Mouse (Mus musculus): ENCODE measurements around the gene Hacd4. TPM values are rescaled to one million over a fixed set of nuclear protein-coding genes. Genes with fewer than 3 reads are reported as not detected.

Hacd4 gene
- polyA plus RNA-seq, 1 experiment from 2014 or later = 16.1 TPM

GRCm38 (mm10) chr4:88424563-88424962 lies 14.2 kb downstream of the Hacd4 start:
- no peaks in the 10 kb centered on the region for H3K36me3 ChIP-seq (ENCODE audit: control insufficient read depth, insufficient read depth, low read length)
- no peaks in the 10 kb centered on the region for H3K27me3 ChIP-seq (ENCODE audit: control insufficient read depth, insufficient read depth, low read length)
- H3K27ac ChIP-seq (ENCODE audit: low read length) = no peak overlapping the region
- ATAC-seq (ENCODE audit: insufficient number of reproducible peaks, insufficient read depth, low FRiP score, low read depth) = no peak
- H3K4me3 ChIP-seq (ENCODE audit: low read depth, low read length) = no peak overlapping the region
- no peaks in the 10 kb centered on the region for H3K9me3 ChIP-seq (ENCODE audit: control insufficient read depth, low read depth, low read length)
- H3K4me1 ChIP-seq (ENCODE audit: control insufficient read depth, insufficient read depth, low read length) = no peaks in the 10 kb centered on the region
- no peak overlapping the region for H3K9ac ChIP-seq (replicated peaks; ENCODE audit: low read depth, low read length)
- no peak overlapping the region for H3K4me2 ChIP-seq (replicated peaks; ENCODE audit: low read depth, low read length)

DNA sequence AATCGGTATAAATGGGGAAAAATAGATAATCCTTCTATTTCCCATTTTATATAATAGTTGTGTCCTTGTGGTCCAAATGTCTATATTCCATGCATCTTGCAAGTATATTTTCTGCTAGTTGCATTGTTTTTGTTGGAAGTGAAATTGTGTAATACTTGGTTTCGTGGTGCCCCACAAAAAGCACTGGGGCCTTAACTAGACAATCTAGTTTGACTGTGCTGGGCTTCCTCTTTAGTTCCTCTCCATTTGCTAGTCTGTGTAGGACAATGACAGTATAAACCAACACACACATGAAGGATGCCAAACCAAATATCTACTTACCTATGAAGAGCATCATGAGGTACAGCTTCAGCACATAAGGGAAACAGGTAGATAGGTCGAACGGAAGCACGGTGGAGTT lies 19.4 kb downstream of the Hacd4 start:
- H3K4me3 ChIP-seq (ENCODE audit: low read depth, low read length) = no peak overlapping the region
- no peak overlapping the region for H3K4me2 ChIP-seq (replicated peaks; ENCODE audit: low read depth, low read length)
- no peak for ATAC-seq (ENCODE audit: insufficient number of reproducible peaks, insufficient read depth, low FRiP score, low read depth)
- no peak overlapping the region for H3K27ac ChIP-seq (ENCODE audit: low read length)
- H3K27me3 ChIP-seq (ENCODE audit: control insufficient read depth, insufficient read depth, low read length) = no peaks in the 10 kb centered on the region
- H3K9ac ChIP-seq (replicated peaks; ENCODE audit: low read depth, low read length) = no peak overlapping the region
- no peaks in the 10 kb centered on the region for H3K9me3 ChIP-seq (ENCODE audit: control insufficient read depth, low read depth, low read length)
- peaks cover 4% of the 10 kb centered on the region; the same call in 1 of the 2 replicates for H3K4me1 ChIP-seq (ENCODE audit: control insufficient read depth, insufficient read depth, low read length)
- WGBS = 88% methylated on average over 5 of the region's 5 CpGs
- no peaks in the 10 kb centered on the region for H3K36me3 ChIP-seq (ENCODE audit: control insufficient read depth, insufficient read depth, low read length)

DNA sequence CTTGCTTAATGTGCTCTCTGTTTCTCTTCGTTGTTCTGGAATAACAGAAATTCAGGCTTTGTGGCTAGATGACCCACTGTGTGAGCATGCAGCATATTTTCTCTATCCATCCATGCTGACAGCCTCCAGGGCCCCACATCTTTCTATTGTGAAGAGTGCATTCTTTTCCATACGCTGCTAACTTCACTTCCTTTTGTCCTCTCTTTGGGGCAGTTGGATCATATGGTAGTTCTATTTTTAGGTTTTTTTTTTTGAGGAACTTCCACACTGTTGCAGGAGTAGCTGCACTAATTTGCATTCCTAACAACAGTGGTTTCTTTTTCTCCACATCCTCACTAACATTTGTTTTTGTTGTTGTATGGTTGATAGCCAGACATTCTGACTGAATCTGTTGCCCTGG lies 23.7 kb downstream of the Hacd4 start:
- no peak overlapping the region for H3K4me2 ChIP-seq (replicated peaks; ENCODE audit: low read depth, low read length)
- WGBS = 64% methylated on average over 2 of the region's 2 CpGs
- no peak for ATAC-seq (ENCODE audit: insufficient number of reproducible peaks, insufficient read depth, low FRiP score, low read depth)
- no peak overlapping the region for H3K27ac ChIP-seq (ENCODE audit: low read length)
- H3K9me3 ChIP-seq (ENCODE audit: control insufficient read depth, low read depth, low read length) = no peaks in the 10 kb centered on the region
- no peak overlapping the region for H3K4me3 ChIP-seq (ENCODE audit: low read depth, low read length)
- no peaks in the 10 kb centered on the region for H3K27me3 ChIP-seq (ENCODE audit: control insufficient read depth, insufficient read depth, low read length)
- peaks cover 4% of the 10 kb centered on the region; the same call in 1 of the 2 replicates for H3K4me1 ChIP-seq (ENCODE audit: control insufficient read depth, insufficient read depth, low read length)
- H3K9ac ChIP-seq (replicated peaks; ENCODE audit: low read depth, low read length) = no peak overlapping the region
- H3K36me3 ChIP-seq (ENCODE audit: control insufficient read depth, insufficient read depth, low read length) = no peaks in the 10 kb centered on the region

DNA sequence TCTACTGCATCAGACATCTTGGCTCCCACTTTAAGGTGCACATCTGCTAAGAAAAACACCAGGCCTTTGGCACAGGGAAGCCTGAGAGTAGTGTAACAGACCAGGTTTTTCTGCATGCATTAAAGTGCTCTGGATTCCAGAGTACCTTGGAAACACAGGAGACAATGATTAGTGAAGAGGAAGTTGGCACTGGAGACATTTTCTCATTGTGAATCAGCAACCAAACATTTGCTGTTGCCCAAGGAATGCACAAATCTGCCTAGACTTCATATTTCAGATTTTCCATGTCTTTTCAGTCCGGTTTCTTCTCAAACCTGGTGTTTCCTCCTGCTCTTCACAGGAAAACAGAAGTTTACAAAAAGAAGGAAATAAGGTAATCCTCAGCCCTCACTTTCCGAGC lies 26.4 kb downstream of the Hacd4 start:
- Histone ChIP-seq H3K9me3 (ENCODE audit: control insufficient read depth, low read depth, low read length) (no peaks in the 10 kb centered on the region), H3K4me3 (ENCODE audit: low read depth, low read length) (no peak overlapping the region), H3K27ac (ENCODE audit: low read length) (no peak overlapping the region), H3K4me1 (ENCODE audit: control insufficient read depth, insufficient read depth, low read length) (peaks cover 4% of the 10 kb centered on the region; the same call in 1 of the 2 replicates), H3K9ac (replicated peaks; ENCODE audit: low read depth, low read length) (no peak overlapping the region), H3K36me3 (ENCODE audit: control insufficient read depth, insufficient read depth, low read length) (no peaks in the 10 kb centered on the region), H3K4me2 (replicated peaks; ENCODE audit: low read depth, low read length) (no peak overlapping the region), H3K27me3 (ENCODE audit: control insufficient read depth, insufficient read depth, low read length) (no peaks in the 10 kb centered on the region)
- WGBS = 81% methylated on average over 2 of the region's 2 CpGs
- ATAC-seq (ENCODE audit: insufficient number of reproducible peaks, insufficient read depth, low FRiP score, low read depth) = no peak

DNA sequence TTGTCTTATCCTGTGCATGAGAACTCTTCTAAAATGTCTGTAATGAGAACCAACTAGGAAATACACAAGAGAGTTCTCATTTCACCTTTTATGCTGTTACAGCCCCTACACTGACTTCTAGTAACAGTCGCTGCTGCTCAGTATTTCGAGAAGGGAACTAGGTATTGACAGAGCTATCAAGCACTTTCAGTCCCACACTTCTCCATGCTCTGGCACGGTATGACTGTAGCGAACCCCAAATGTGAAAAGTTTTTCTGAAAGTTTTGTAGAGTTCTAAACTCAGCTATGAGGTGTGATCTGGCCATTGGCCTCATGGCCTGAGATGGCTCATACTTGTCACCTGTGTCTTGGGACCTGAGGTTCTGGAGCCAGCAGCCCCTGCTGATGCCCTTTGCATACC lies 29.4 kb downstream of the Hacd4 start:
- no peaks in the 10 kb centered on the region for H3K9me3 ChIP-seq (ENCODE audit: control insufficient read depth, low read depth, low read length)
- H3K4me3 ChIP-seq (ENCODE audit: low read depth, low read length) = no peak overlapping the region
- no peak overlapping the region for H3K4me2 ChIP-seq (replicated peaks; ENCODE audit: low read depth, low read length)
- H3K27ac ChIP-seq (ENCODE audit: low read length) = no peak overlapping the region
- no peak for ATAC-seq (ENCODE audit: insufficient number of reproducible peaks, insufficient read depth, low FRiP score, low read depth)
- H3K4me1 ChIP-seq (ENCODE audit: control insufficient read depth, insufficient read depth, low read length) = no peaks in the 10 kb centered on the region
- 92% methylated on average over 4 of the region's 4 CpGs for WGBS
- H3K27me3 ChIP-seq (ENCODE audit: control insufficient read depth, insufficient read depth, low read length) = no peaks in the 10 kb centered on the region
- no peaks in the 10 kb centered on the region for H3K36me3 ChIP-seq (ENCODE audit: control insufficient read depth, insufficient read depth, low read length)
- no peak overlapping the region for H3K9ac ChIP-seq (replicated peaks; ENCODE audit: low read depth, low read length)

- H3K4me2 ChIP-seq (replicated peaks; ENCODE audit: low read depth, low read length) = no peak overlapping the region
- H3K27ac ChIP-seq (ENCODE audit: low read length) = no peak overlapping the region
- no peaks in the 10 kb centered on the region for H3K27me3 ChIP-seq (ENCODE audit: control insufficient read depth, insufficient read depth, low read length)
- no peak for ATAC-seq (ENCODE audit: insufficient number of reproducible peaks, insufficient read depth, low FRiP score, low read depth)
- H3K4me1 ChIP-seq (ENCODE audit: control insufficient read depth, insufficient read depth, low read length) = no peaks in the 10 kb centered on the region
- H3K9ac ChIP-seq (replicated peaks; ENCODE audit: low read depth, low read length) = no peak overlapping the region
- H3K36me3 ChIP-seq (ENCODE audit: control insufficient read depth, insufficient read depth, low read length) = no peaks in the 10 kb centered on the region
- WGBS = 75% methylated on average over 4 of the region's 4 CpGs
- H3K9me3 ChIP-seq (ENCODE audit: control insufficient read depth, low read depth, low read length) = no peaks in the 10 kb centered on the region
- H3K4me3 ChIP-seq (ENCODE audit: low read depth, low read length) = no peak overlapping the region
These were observed 31.6 kb downstream of the Hacd4 start for GRCm38 (mm10) chr4:88406887-88407696.

DNA sequence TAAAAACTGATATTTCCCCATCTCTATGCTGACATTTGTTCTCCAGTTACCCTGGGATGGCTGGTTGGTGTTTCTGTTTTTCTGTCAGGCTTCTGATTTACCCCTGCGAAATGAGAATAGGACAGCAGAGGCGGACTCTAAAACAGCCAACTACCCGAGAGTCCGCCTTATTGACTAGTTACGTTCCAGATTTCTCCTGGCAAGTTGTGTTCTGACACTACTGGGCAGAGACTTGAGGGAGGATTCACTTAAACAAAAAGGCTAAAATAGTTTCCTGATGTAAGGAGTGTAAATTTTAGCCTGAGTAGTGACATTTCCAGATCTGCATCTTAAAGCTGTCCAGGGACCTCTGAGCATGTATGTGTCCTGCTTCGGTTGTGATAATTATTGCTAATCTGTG lies 35.8 kb downstream of the Hacd4 start:
- no peaks in the 10 kb centered on the region for H3K36me3 ChIP-seq (ENCODE audit: control insufficient read depth, insufficient read depth, low read length)
- H3K4me1 ChIP-seq (ENCODE audit: control insufficient read depth, insufficient read depth, low read length) = no peaks in the 10 kb centered on the region

GRCm38 (mm10) chr4:88400992-88401313 lies 37.8 kb downstream of the Hacd4 start:
- Histone ChIP-seq H3K36me3 (ENCODE audit: control insufficient read depth, insufficient read depth, low read length) (no peaks in the 10 kb centered on the region), H3K9ac (replicated peaks; ENCODE audit: low read depth, low read length) (no peak overlapping the region), H3K4me1 (ENCODE audit: control insufficient read depth, insufficient read depth, low read length) (no peaks in the 10 kb centered on the region), H3K4me2 (replicated peaks; ENCODE audit: low read depth, low read length) (no peak overlapping the region), H3K27me3 (ENCODE audit: control insufficient read depth, insufficient read depth, low read length) (no peaks in the 10 kb centered on the region), H3K9me3 (ENCODE audit: control insufficient read depth, low read depth, low read length) (no peaks in the 10 kb centered on the region), H3K4me3 (ENCODE audit: low read depth, low read length) (no peak overlapping the region), H3K27ac (ENCODE audit: low read length) (no peak overlapping the region)
- no peak for ATAC-seq (ENCODE audit: insufficient number of reproducible peaks, insufficient read depth, low FRiP score, low read depth)
- 87% methylated on average over 7 of the region's 7 CpGs for WGBS

More for the DNA sequence above, 35.8 kb downstream of the Hacd4 start:
- no peak overlapping the region for H3K27ac ChIP-seq (ENCODE audit: low read length)
- no peak overlapping the region for H3K4me2 ChIP-seq (replicated peaks; ENCODE audit: low read depth, low read length)
- H3K27me3 ChIP-seq (ENCODE audit: control insufficient read depth, insufficient read depth, low read length) = no peaks in the 10 kb centered on the region
- H3K9me3 ChIP-seq (ENCODE audit: control insufficient read depth, low read depth, low read length) = no peaks in the 10 kb centered on the region
- WGBS = 89% methylated on average over 6 of the region's 6 CpGs
- no peak overlapping the region for H3K4me3 ChIP-seq (ENCODE audit: low read depth, low read length)
- H3K9ac ChIP-seq (replicated peaks; ENCODE audit: low read depth, low read length) = no peak overlapping the region
- ATAC-seq (ENCODE audit: insufficient number of reproducible peaks, insufficient read depth, low FRiP score, low read depth) = no peak

Measured in stomach, embryonic 14.5 days (tissue).